Mouse (Mus musculus): ENCODE data around the gene 2010111I01Rik. TPM values are rescaled to one million over a fixed set of nuclear protein-coding genes. Genes with fewer than 3 reads are reported as not detected.

The 2010111I01Rik gene
- total RNA-seq, 2 experiments from 2014 or later, result 121 to 143 TPM

DNA sequence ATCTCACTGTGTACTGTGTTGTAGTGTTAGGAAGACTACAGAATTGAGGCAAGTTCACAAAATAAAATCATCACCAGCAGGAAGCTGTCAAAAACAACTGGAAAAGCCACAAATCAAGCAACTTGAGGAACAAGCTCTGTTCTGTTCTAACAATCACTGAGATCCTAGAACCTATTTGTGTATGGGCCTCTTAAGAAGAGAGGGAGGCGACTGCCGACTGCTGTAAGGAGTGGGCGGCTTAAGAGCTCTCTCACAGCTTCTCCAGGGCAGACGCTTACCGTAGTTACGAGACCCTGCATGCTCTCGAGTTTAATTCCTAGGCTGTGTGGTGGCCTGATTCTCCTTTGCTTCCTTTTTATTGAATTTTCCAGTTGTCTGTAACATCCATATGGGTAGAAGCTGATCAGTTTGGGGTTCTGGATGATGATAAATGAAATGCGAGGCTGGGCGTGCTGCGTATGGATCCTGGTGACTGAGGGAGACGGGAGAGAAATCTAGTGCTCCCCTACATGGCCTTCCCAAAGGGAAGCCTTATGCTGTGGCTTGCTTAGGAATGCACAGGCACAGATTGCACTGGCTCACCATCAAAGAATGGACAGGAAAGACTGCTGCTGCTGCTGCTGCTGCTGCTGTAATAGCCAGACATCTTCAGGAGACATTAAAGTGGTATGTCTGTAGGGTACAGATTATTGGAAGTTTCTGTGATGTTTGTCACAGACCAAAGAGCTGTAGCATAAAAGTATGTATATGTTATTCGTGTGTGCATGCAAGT lies 286.6 kb downstream of the 2010111I01Rik start:
- no peak for DNase-seq
- intact Hi-C loops (cut with DNase I), result no loop called here

DNA sequence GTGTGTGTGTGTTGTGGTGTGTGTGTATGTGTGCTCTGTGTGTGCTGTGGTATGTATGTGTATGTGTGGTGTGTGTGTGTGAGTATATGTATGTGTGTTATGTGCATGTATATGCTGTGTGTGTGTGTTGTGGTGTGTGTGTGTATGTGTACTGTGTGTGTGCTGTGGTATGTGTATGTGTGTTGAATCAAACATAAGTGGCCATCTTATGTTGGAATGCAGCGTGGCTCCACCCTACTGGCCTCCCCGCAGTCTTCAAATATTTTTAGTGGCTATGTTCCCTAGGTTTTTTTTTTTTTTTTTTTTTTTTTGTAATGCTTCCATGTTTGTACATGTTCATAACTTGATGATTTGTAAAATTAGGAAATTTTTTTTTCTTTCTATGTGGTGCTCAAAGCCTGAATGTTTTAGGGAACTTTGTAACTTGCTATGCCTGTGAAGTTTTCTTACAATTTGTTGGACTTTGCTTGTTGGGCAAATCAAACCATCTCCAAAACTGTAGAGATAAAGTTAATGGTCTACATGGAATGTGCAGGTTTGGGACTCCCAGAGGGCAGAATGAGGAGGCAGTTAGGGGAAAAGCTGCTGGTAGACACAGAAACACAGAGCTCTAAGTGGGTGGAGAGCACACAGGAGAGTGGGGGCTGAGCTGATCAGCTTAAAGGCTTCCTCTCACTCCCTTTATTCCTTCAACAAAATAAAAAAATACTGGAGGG lies 287.8 kb downstream of the 2010111I01Rik start:
- intact Hi-C loops (cut with DNase I), result no loop called here
- DNase-seq, result no peak

DNA sequence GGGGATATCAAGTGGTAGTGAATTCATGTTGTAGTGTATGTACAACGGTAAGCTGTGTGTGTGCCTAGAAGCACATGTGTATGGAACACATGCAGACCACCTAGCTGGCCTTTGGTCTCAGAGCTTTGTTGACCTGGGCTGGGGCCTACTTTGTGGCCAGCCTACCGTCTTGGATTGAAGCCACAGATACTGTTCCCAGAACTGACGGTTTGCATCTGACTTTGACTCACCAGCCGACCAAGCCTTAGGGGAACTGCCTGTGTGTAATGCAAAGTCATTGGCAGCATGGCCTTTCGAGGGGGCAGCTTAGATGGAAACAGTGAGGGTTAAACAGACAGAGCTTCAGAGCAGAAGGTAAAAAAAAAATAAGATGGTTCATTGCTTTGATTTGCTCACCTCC lies 288.5 kb downstream of the 2010111I01Rik start:
- DNase-seq, result peak in 1 of 2 experiments; percentile 64
- intact Hi-C loops (cut with DNase I), result no loop called here

DNA sequence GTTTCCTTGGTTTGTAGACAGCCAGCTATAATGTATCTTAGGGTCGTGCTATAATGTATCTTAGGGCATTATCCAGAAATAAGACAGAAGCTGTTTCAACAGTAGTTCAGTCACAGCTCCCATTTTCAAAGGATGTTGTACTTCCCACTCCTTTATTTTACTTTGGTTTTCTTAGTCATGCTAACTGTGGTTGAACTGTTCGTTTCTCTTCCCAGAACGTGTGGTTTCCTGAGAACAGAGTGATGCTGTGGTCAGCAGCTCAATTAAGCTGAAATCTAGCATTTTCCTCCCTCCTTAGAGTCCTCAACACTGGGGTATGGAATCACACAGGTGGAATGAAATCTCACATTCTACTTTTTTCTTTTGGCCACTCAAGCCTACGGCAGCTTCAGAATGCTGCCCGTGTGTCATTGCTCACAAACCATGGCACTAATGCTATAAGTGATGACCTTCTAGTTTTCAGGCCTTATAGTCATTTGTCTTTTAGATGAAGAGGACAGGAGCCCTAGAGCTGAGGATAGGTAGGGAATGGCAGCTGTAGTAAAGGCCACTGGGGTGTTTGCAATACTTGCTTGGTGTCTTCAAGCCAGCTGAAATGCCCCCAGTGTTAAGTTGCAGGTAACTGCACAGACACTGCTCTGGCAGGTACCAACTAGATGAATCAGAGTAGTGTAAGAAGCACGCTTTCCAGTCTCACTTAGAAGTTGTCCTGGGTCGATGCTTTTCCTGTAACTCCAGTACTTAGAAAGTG lies 289.4 kb downstream of the 2010111I01Rik start:
- DNase-seq, result no peak
- intact Hi-C loops (cut with DNase I), result no loop called here

DNA sequence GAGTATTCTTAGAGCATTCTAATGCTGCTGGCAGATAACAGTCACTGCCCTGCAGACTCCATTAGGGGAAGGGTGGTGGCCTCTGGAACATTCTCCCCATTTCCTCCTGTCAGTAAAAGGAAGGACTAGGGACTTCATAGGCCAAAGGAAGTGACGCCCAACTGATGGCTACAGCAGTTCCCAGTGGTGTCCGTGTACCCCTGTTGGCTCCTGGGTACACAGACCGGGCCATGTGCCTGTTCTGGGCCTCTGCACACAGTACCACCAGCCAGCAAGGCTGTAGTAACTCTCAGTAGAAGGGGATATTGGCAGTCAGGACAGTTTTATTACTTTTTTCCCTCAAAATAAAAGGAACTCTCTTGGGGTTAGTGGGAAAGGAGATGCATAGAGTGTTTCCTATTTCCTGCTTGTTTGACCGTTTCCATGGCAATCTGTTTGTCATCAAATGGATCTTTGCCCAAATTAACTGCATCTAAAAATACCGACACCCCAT lies 290.9 kb downstream of the 2010111I01Rik start:
- intact Hi-C loops (cut with DNase I), result loop anchor here (5.0 kb wide), 2 partner anchors 77 to 208 kb away; no protein-coding TSS in a partner anchor
- DNase-seq, result peak; percentile 68 to 73

DNA sequence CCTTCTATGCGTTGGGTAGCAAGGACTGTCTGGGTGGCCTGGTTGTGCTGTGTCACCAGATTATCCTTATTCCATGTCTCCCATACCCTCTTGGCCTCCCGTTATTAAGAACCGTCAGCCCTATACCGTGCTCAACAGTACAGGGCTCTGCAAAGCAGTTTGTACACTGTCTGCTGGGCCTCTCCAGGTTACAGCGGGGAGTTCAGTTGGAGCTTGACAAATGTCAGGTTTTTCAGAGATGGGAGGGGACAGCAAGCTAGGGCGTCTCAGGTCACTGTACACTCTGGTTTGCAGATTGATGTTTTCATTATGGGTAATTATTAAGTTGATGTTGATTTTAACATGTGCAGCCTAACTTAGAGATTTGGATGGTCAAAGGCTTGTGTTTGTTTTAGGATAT lies 291.5 kb downstream of the 2010111I01Rik start:
- no peak for DNase-seq
- intact Hi-C loops (cut with DNase I), result loop anchor here (5.0 kb wide), 2 partner anchors 76 to 209 kb away; no protein-coding TSS in a partner anchor

DNA sequence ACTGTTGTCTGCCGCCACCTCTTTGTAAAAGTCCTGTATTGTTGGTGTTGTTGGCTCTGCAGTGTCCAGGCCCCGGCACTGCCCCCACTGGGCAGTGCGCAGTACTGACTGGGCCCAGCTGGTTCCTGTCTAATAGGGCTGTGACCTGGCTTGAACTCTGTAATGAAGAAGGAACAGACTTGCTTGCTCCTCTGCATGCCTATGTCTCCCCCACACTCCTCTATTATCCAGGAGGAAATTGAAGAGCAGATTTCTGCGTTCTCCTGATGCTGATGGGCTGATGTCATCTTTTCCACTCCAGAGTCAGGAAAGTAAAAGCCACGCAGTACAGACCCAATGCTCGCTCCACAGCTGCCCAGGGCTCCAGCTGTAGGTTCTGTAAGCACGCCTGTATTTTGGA lies 292.1 kb downstream of the 2010111I01Rik start:
- intact Hi-C loops (cut with DNase I), result loop anchor here (5.0 kb wide), 2 partner anchors 75 to 210 kb away; no protein-coding TSS in a partner anchor
- DNase-seq, result peak; percentile 80 to 86

DNA sequence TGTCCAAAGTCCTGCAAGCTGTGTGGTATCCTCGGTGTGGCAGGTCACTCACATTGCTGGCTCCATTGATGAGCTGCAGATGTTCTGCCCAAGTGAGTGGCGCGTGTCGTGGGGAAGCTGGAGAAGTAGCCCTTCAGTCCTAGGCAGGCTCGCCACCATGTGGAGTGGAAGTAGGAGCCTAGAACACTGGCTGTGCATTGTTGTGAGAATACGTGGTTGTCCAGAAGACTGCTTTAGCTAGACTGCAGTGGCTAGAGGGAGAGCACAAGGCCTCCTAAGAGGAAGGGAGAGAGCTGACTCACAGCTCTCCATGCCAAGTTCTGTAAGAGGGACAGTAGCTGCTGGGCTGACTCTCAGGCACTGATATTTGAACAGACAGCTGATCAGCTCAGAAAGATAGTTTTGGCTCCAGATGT lies 293.5 kb downstream of the 2010111I01Rik start:
- intact Hi-C loops (cut with DNase I), result loop anchor here (5.0 kb wide), 2 partner anchors 74 to 211 kb away; no protein-coding TSS in a partner anchor

DNA sequence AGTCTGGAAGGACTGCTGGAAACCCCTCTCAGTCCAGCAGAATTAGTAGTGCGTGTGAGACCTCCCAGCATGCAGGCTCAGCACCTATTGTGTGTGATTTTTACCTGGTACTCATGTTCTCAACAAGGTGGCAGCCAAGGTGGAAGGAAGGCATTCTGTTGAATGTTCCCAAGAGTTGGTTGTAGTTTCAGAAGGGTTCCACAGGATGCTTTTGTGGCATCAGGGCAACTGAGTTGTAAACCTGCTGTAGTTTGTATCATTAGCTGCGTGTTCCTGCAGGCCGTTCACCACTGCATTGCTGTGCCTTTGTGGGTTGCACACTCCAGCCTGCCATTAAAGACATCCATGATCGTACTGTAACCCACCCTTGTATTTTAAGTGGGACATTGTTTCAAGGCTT lies 294.0 kb downstream of the 2010111I01Rik start:
- intact Hi-C loops (cut with DNase I), result loop anchor here (5.0 kb wide), 2 partner anchors 74 to 211 kb away; no protein-coding TSS in a partner anchor
- DNase-seq, result no peak

More for the DNA sequence above, 293.5 kb downstream of the 2010111I01Rik start:
- peak in 1 of 2 experiments; percentile 64 for DNase-seq

DNA sequence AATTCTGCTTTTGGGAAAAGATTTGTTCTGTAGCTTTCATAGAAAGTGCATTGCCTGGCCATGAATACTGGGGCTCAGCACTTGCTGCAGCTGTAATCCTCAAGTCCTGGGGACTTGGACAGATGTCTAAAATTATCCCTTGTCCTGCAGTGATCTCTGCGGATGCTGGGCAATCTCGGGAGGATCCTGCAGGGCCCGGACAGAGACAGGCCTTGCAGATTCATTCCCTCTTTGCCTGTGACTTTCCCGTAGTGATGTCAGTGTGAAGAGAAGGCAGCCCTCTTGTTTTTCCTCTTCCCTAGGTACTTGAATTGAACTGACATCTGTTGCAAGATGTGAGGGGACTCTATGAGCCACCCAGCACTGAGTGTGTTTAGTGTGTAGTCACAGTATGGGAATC lies 295.4 kb downstream of the 2010111I01Rik start:
- intact Hi-C loops (cut with DNase I), result loop anchor here (2.0 kb wide), 1 partner anchor 17 kb away; no protein-coding TSS in a partner anchor
- no peak for DNase-seq

DNA sequence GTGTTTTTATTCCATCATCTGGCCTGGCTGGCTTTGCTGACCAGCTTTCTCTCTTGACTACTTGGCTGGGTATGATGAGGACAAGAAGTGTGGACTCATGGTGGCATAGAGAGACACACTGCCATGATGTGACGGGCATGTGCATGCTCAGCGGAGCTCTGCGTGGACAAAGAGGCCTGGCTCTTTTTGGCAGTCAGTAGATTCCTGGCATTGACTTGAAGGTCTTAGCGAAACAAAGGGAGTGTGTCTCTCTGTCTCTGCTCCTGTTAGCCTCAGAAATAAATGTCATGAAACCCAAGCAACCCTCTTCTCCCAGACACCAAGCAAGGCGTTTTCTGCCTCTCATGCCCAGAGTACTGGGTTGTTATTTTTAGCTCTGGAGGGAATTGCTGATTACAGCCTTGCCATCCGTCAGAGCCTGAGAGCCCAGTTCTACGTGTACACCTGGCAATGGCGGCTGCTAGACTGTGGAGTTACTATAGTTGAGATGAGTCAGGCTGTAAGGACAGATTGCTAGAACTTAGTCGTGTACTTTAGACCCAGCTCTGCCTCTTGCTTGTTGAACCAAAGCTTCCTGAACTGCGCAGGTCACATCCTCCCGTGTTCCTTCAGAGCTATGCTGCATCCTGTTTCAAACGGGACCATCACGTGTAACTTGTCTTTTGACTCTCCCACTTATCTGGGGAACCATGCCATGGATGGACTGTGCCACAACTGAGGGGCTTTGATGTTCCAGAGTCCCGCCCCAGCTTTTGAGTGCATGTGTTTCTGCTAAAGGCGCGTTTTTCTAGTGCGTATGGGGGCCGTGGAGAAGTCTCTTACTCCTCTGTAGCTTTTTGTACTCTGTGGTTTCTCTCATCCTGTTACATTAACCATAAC lies 296.3 kb downstream of the 2010111I01Rik start:
- intact Hi-C loops (cut with DNase I), result loop anchor here (2.0 kb wide), 1 partner anchor 16 kb away; no protein-coding TSS in a partner anchor
- DNase-seq, result peak; percentile 66 to 70

DNA sequence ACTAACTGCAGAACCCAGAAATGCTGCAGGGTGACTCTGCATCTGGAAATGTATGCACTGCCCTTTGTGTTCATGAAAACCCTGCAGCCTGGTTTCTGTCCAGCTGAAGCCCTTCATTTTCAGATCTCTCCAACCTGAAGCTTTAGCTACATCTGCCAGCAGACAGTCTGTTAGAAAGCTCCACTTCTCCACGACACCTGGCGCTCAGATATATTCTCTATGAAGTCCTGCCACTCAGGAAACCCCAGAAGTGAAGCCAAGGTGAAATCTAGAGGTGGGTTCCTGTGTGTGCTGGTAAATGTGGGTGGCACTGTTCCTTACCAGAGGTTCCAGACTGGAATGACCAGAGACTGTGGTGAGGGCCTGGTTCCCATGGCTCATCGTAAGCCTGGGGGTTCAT lies 297.0 kb downstream of the 2010111I01Rik start:
- intact Hi-C loops (cut with DNase I), result loop anchor here (2.0 kb wide), 1 partner anchor 15 kb away; no protein-coding TSS in a partner anchor
- no peak for DNase-seq

DNA sequence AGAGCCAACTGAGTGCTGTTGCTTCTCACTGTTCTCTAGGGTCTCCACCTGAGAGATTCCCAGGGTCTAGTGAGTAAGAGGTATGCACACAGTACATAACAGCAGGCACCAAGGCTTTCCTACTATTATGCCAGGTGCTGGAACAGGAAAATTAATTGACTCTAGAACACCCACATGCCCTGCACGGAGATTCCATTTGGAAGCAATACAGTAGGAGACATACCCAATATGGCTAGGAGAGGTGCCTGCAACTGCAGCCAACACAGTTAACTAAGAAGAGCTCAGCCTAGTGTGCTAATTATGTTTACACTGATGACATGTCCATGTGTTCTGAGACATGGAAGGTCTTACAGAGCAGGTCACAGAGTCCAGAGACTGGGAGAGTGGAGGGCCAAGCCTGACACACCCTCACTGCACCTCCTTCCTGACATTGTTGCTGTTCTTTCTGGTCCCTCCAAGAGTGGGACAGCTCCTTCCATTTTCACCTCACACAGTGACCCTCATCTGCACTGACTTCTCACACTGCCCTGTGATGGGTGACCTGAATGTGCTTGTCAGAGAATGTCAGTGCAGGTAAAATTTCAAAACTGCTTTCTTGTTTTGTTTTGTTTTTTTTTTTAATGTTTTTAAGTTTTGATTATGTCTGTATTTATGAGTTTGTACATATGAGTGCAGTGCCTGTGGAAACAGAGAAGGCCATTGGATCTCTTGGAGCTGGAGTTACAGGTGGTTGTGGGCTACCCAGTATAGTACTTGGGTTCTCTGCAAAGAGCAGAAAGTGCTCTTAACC lies 297.7 kb downstream of the 2010111I01Rik start:
- intact Hi-C loops (cut with DNase I), result no loop called here
- no peak for DNase-seq

DNA sequence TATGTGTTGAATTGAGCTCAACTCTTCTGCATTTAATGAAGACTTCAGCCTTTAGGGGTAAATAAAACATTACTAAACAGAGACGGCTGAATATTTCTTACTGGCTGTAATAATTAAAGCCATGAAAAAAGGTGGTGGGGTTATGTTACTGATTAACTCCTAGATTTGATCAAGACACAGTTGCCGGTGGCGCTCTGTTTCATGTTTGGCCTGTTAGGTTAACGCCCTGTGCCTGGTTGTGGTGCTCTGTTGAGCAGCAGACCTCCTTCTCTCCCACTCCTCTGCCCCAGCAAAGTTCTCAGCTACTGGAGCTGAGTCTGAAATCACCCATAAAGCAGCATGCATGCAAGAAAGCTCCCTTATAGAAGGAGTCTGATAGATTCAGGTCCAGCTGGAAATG lies 303.7 kb downstream of the 2010111I01Rik start:
- intact Hi-C loops (cut with DNase I), result no loop called here
- no peak for DNase-seq

DNA sequence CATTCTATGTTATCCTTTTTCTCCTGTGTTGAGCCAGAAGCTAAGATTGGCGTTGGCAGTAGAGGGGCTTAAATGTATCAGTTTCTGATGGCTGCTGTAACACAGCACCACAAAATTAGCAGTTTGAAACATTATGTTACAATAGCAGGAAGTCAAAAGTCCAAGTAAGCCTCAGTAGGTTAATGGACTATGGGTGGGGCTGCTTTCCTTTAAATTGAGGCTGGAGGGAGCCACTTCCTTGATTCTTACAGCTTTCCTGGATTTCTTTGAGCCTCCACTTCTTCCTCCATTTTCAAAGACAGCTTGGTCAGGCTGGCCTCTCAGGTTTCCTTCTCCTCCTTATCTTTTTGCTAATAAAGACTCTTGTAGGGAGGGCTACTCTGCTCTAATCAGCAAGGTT lies 304.1 kb downstream of the 2010111I01Rik start:
- no peak for DNase-seq
- intact Hi-C loops (cut with DNase I), result no loop called here

DNA sequence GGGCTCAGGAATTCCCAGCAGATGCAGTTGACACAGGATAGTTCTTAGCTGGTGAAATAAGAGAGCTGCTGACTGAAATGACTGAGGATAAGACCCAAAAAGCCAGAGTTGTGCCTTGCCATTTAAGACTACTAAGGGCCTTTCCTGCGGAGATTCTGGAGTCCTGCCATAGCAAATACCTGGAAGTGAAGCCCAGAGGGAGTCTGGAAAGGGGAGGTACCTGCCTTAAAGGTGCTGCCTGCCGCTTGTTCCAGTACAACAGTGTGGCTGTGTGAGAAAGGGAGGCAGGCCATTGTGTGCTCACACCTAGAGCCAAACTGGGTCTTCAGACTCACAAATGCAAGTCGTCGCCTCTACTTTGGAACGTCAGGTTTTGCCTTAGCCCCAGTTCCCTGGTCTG lies 305.5 kb downstream of the 2010111I01Rik start:
- no peak for DNase-seq
- intact Hi-C loops (cut with DNase I), result no loop called here

DNA sequence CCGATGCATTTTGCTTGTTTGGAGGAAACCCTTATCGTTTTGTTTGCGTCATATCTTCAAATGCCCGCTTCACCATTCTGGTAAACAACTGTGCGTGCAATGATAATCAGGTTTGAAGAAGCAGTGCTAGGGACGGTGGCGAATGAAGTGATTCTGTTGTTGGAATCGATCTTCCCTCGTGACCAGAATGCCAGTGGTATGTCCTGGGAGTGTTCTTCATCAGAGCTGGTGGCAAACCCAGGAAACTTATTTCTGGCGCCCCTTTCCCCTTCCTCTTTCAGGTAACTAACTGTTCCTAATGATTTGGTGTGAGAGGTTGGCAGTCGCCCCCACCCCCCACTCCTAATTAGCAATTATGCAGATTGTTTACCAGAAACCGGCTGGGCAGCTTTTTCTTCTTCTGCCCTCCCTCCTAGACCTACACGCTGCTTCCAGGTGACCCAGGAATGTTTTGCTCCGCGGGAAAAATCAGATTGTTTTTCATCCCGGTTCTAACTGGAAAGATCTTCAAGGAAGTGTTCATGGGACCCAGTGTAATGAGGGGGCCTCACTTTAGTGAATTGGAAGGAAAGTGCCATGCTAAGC lies 307.4 kb downstream of the 2010111I01Rik start:
- intact Hi-C loops (cut with DNase I), result loop anchor here (2.0 kb wide), 1 partner anchor 31 kb away; no protein-coding TSS in a partner anchor
- DNase-seq, result no peak

DNA sequence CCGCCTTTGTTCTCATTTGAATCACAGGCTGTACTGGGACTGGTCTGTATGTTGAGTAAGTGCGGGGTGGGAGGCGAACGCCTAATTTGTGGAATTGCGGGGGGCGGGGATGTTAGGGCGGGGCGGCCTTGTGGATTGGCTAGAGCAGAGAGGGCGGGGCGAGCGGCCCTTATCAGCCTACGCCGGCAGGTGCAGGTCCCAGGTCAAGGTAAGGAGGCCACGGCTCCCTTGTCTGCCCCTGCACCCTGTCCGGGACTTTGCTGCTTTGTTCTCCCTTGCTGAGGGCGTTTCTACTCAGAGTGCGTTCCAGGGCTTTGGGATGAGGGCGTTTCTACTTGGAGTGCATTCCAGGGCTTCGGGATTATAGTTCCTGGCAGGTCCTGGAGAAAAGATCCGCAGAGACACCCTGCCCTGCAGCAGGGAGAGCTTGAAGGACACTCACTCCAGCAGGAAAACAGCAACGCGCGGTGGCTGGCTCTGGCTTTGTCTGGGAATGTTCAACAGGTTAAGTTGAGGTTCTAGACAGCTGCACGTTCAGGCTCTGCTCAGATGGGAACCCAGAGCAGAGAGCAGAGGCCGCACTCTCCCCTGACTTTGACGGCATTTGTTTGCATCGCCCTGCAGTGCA lies 308.0 kb downstream of the 2010111I01Rik start:
- intact Hi-C loops (cut with DNase I), result loop anchor here (2.0 kb wide), 1 partner anchor 32 kb away; no protein-coding TSS in a partner anchor
- peak; percentile 75 to 80 for DNase-seq
